Mouse (Mus musculus): ENCODE measurements around the gene Cbx7. TPM values are rescaled to one million over a fixed set of nuclear protein-coding genes. Genes with fewer than 3 reads are reported as not detected.
"Not testable (repeated sequence)": the region's sequence is repeated elsewhere in the genome, so short reads cannot be mapped to it uniquely, and the experiment has no call there.

Gene Cbx7
- polyA plus RNA-seq, 1 experiment from 2014 or later, result 4.5 TPM

DNA sequence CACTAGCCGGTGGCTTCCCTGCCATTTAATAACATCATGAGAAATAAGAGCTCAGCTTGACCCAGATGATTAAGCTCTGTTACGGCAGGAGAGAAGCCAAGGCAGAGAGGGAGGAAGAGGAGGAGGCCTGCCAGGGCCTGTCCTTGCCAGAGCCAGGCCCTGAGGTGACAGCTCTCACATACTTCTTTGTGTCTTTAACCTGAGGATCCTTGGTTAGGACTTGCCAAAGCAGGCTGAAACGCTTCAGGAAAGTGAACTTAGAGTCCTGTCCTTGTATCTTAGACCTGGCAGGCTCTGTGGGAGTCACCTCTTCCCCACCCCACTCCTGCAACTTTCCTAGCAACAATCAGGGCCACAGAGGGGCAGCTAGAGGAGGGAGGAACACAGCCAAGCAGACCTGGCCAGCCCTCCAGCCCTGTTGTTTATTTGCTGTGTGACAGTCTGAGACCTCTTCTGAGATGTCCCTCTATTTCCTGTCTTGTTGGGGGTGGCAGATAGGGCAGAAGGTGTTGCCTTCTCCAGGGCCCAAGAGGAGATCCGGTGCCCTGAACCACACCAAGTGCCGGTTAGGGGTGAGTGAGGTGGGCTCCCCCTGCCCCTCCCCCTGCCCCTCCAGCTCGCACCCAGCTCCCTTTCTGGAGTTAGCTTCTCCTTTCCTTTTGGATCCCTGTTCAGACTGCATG is 71.0 kb downstream of the Cbx7 start:
- H3K9ac ChIP-seq (replicated peaks; ENCODE audit: low read depth), result 0 out of 2 replicates have a peak overlapping the region, but pooled peaks have one; percentile 3
- H3K36me3 ChIP-seq (ENCODE audit: insufficient read depth, low read length), result no peaks in the 10 kb centered on the region
- H3K27ac ChIP-seq (ENCODE audit: low read length), result peak overlapping the region; percentile 21
- 74% methylated on average over 6 of the region's 6 CpGs for WGBS
- DNase-seq (ENCODE audit: low spot score) (no peak), ATAC-seq (no peak)
- peaks cover 5% of the 10 kb centered on the region; the same call in 1 of the 2 replicates for H3K4me1 ChIP-seq (ENCODE audit: insufficient read depth, low read depth, low read length)
- TF ChIP-seq EP300 (IDR thresholded peaks at IDR 0.05) (no peak), CTCF (IDR thresholded peaks at IDR 0.05) (no peak)
- H3K27me3 ChIP-seq (replicated peaks; ENCODE audit: insufficient read depth, low read length), result no peaks in the 10 kb centered on the region
- H3K9me3 ChIP-seq (ENCODE audit: low read length), result no peaks in the 10 kb centered on the region
- H3K4me2 ChIP-seq (replicated peaks; ENCODE audit: low read depth, low read length), result no peak overlapping the region
- no peak overlapping the region for H3K4me3 ChIP-seq (ENCODE audit: low read depth, low read length)

GRCm38 (mm10) chr15:79898988-79899387 is 71.9 kb downstream of the Cbx7 start:
- DNase-seq (ENCODE audit: low spot score) (peak; percentile 50), ATAC-seq (peak; percentile 48; the same call in 1 of the 2 replicates)
- Histone ChIP-seq H3K4me2 (replicated peaks; ENCODE audit: low read depth, low read length) (no peak overlapping the region), H3K36me3 (ENCODE audit: insufficient read depth, low read length) (no peaks in the 10 kb centered on the region), H3K9me3 (ENCODE audit: low read length) (no peaks in the 10 kb centered on the region), H3K9ac (replicated peaks; ENCODE audit: low read depth) (no peak overlapping the region), H3K4me3 (ENCODE audit: low read depth, low read length) (no peak overlapping the region), H3K27me3 (replicated peaks; ENCODE audit: insufficient read depth, low read length) (no peaks in the 10 kb centered on the region), H3K27ac (ENCODE audit: low read length) (no peak overlapping the region), H3K4me1 (ENCODE audit: insufficient read depth, low read depth, low read length) (peaks cover 8% of the 10 kb centered on the region; the same call in 1 of the 2 replicates)
- TF ChIP-seq EP300 (IDR thresholded peaks at IDR 0.05) (no peak), CTCF (IDR thresholded peaks at IDR 0.05) (no peak)
- WGBS, result 64% methylated on average over 5 of the region's 5 CpGs

DNA sequence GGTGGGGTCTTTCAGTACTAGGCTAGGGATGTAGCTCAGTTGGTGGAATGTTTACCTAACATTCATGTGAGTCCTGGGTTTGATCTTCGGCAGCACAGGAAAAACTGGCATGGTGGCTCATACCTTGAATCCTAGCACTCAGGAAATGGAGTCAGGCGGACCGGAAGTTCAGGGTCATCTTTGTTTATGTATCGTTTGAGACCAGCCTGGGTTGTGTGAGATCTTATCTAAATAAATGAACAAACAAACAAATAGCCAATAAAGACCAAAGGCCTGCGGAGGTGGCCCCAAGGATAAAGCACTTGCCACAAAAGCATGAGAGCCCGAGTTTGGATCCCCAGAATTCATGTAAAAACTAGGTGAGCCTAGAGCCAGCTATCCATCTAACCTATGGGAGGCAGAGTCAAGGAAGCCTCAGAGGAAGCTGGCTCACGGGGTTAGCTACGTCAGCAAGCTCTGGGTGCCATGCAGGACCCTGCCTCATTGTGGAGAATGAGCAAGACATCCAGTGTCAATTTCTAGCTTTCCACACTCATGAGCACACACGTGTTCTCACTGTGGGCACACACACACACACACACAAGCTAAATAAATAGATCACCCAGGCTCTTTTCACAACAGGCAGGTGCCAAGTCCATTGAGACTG is 74.7 kb downstream of the Cbx7 start:
- Histone ChIP-seq H3K4me1 (ENCODE audit: insufficient read depth, low read depth, low read length) (peaks cover 8% of the 10 kb centered on the region; the same call in 1 of the 2 replicates), H3K4me3 (ENCODE audit: low read depth, low read length) (no peak overlapping the region), H3K9me3 (ENCODE audit: low read length) (no peaks in the 10 kb centered on the region), H3K9ac (replicated peaks; ENCODE audit: low read depth) (no peak overlapping the region), H3K36me3 (ENCODE audit: insufficient read depth, low read length) (no peaks in the 10 kb centered on the region), H3K27ac (ENCODE audit: low read length) (peak overlapping the region; percentile 71), H3K27me3 (replicated peaks; ENCODE audit: insufficient read depth, low read length) (no peaks in the 10 kb centered on the region), H3K4me2 (replicated peaks; ENCODE audit: low read depth, low read length) (no peak overlapping the region)
- DNase-seq (ENCODE audit: low spot score), result no peak
- TF ChIP-seq EP300 (IDR thresholded peaks at IDR 0.05), result no peak
- TF ChIP-seq CTCF (IDR thresholded peaks at IDR 0.05), result no peak
- WGBS, result 41% methylated on average over 9 of the region's 9 CpGs
- no peak for ATAC-seq

DNA sequence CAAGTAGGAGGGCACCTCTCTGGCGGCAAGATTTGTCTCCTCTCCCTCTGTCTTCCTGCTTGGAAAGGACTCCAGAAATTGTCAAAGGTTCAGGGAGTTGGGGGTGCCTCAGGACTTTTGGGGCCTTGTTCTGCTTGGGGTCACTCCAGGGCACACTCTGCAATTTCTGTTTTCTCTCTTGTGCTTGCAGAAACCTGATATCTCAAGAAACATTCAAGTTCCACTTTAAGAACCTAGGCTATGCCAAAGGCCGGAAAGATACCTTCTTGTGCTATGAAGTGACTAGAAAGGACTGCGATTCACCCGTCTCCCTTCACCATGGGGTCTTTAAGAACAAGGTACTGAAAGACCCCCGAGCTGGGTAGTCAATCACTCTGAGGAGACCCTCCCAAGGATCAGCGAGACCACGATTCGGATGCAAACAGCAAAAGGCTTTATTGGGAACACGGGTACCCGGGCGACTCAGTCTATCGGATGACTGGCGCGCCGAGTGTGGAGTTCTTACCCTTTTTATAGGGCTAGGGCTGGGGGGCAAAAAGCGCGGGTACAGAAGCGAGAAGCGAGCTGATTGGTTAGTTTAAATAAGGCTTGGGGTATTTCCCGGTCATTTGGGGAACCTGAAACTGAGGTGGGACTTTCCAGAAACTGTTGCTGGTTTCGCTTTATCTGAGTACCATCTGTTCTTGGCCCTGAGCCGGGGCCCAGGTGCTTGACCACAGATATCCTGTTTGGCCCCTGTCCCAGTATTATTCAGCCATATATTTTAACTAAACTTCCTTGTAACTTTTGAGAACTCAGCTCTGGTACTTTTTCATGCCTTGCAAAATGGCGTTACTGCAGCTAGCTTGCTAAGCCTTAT is 75.5 kb downstream of the Cbx7 start:
- H3K4me1 ChIP-seq (ENCODE audit: insufficient read depth, low read depth, low read length); ATAC-seq; H3K27me3 ChIP-seq (replicated peaks; ENCODE audit: insufficient read depth, low read length); H3K4me3 ChIP-seq (ENCODE audit: low read depth, low read length); H3K36me3 ChIP-seq (ENCODE audit: insufficient read depth, low read length); DNase-seq (ENCODE audit: low spot score); H3K9ac ChIP-seq (replicated peaks; ENCODE audit: low read depth); H3K9me3 ChIP-seq (ENCODE audit: low read length): not testable (repeated sequence)
- WGBS, result 56% methylated on average over 10 of the region's 23 CpGs
- Histone ChIP-seq H3K4me2 (replicated peaks; ENCODE audit: low read depth, low read length) (peak overlapping the region; percentile 22; the same call in 1 of the 2 replicates), H3K27ac (ENCODE audit: low read length) (peak overlapping the region; percentile 82)
- TF ChIP-seq EP300 (IDR thresholded peaks at IDR 0.05), result peak; percentile 53; the same call in 1 of the 2 replicates

GRCm38 (mm10) chr15:79894343-79894742 is 76.6 kb downstream of the Cbx7 start:
- H3K4me2 ChIP-seq (replicated peaks; ENCODE audit: low read depth, low read length), result 0 out of 2 replicates have a peak overlapping the region, but pooled peaks have one; percentile 22
- DNase-seq (ENCODE audit: low spot score) (no peak), ATAC-seq (no peak)
- no peak for TF ChIP-seq CTCF (IDR thresholded peaks at IDR 0.05)
- no peak for TF ChIP-seq EP300 (IDR thresholded peaks at IDR 0.05)
- peaks cover 8% of the 10 kb centered on the region; the same call in 1 of the 2 replicates for H3K4me1 ChIP-seq (ENCODE audit: insufficient read depth, low read depth, low read length)
- WGBS, result 63% methylated on average over 4 of the region's 4 CpGs
- peak overlapping the region; percentile 82 for H3K27ac ChIP-seq (ENCODE audit: low read length)
- no peaks in the 10 kb centered on the region for H3K9me3 ChIP-seq (ENCODE audit: low read length)
- no peak overlapping the region for H3K4me3 ChIP-seq (ENCODE audit: low read depth, low read length)
- H3K27me3 ChIP-seq (replicated peaks; ENCODE audit: insufficient read depth, low read length), result no peaks in the 10 kb centered on the region
- no peak overlapping the region for H3K9ac ChIP-seq (replicated peaks; ENCODE audit: low read depth)
- H3K36me3 ChIP-seq (ENCODE audit: insufficient read depth, low read length), result no peaks in the 10 kb centered on the region

DNA sequence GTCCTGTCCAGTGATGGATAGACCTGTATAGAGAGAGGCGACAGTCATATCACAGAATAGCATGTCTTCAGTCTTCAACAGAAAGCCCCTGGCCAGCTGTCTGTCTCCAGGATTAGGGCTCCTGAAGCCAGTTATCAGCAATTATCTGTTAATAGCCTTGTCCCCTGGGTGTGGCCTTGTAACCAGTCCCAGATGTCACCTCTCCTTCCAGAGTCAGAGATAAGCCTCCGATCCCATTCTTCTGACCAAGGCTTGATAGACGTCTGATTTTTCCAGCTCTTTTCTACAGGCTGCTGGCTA is 77.1 kb downstream of the Cbx7 start:
- ATAC-seq (no peak), DNase-seq (ENCODE audit: low spot score) (no peak)
- no peaks in the 10 kb centered on the region for H3K27me3 ChIP-seq (replicated peaks; ENCODE audit: insufficient read depth, low read length)
- TF ChIP-seq EP300 (IDR thresholded peaks at IDR 0.05) (no peak), CTCF (IDR thresholded peaks at IDR 0.05) (no peak)
- H3K27ac ChIP-seq (ENCODE audit: low read length), result peak overlapping the region; percentile 82; the same call in 1 of the 2 replicates
- H3K9me3 ChIP-seq (ENCODE audit: low read length), result no peaks in the 10 kb centered on the region
- H3K4me2 ChIP-seq (replicated peaks; ENCODE audit: low read depth, low read length), result peak overlapping the region; percentile 77
- no peak overlapping the region for H3K4me3 ChIP-seq (ENCODE audit: low read depth, low read length)
- no peaks in the 10 kb centered on the region for H3K36me3 ChIP-seq (ENCODE audit: insufficient read depth, low read length)
- WGBS, result 34% methylated on average over 3 of the region's 3 CpGs
- peaks cover 8% of the 10 kb centered on the region; the same call in 1 of the 2 replicates for H3K4me1 ChIP-seq (ENCODE audit: insufficient read depth, low read depth, low read length)
- no peak overlapping the region for H3K9ac ChIP-seq (replicated peaks; ENCODE audit: low read depth)

Data from lung, postnatal 0 days (tissue).